Mouse (Mus musculus): ENCODE results near the gene Top3a. TPM values are rescaled to one million over a fixed set of nuclear protein-coding genes. Genes with fewer than 3 reads are reported as not detected.

Gene Top3a
- polyA plus RNA-seq, 1 experiment from 2014 or later, result 4.3 TPM

DNA sequence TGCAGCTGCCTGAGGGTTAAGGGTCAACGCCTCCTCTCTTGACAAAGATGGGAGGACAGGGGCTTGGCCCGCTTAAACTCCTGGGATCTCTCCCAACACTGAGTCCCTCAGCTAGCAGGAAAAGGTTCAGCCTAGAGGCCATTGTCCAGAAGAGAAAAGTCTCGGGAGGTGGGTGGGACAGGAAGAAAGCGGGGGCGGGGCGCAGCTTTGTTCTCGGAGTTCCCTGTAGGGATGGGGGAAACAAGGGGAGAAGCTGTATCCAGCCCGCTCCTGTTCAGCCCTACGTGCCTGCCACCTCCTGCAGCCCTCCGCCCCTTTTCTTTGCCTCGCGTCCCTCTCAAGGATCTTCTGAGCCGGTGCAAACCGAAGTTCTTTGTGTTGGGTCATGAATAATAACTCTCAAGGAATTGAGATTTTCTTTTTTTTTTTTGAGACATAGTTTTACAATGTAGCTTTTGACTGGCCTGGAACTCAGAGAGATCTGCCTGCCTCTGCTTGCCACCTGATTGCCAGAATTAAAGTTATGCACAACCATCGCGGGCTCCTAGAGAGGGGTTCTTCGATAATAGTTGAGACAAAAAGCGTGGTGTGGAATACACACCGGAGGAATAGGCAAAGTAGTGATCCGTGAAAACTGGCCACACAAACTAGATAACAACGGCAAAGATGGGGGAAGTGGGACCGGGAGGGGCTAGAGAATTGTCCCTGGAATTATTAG lies 78.2 kb downstream of the Top3a start:
- H3K27me3 ChIP-seq (ENCODE audit: control insufficient read depth, insufficient read depth, low read length), result no peaks in the 10 kb centered on the region
- peak; percentile 76 for DNase-seq (ENCODE audit: low spot score)
- peak overlapping the region; percentile 89 for H3K4me3 ChIP-seq (ENCODE audit: low read depth, low read length)
- H3K9ac ChIP-seq (ENCODE audit: low read length), result peak overlapping the region; percentile 86
- peaks cover 4% of the 10 kb centered on the region; the same call in 1 of the 2 replicates for H3K4me1 ChIP-seq (replicated peaks; ENCODE audit: control insufficient read depth, insufficient read depth)
- H3K4me2 ChIP-seq (replicated peaks; ENCODE audit: low read depth), result peak overlapping the region; percentile 64
- 3% methylated on average over 22 of the region's 22 CpGs for WGBS
- H3K9me3 ChIP-seq (ENCODE audit: control insufficient read depth, low read length), result no peaks in the 10 kb centered on the region
- H3K27ac ChIP-seq (replicated peaks), result peak overlapping the region; percentile 88
- ATAC-seq (ENCODE audit: low FRiP score, low TSS enrichment), result peak; percentile 33
- TF ChIP-seq EP300 (optimal IDR thresholded peaks at IDR 0.05) (no peak), CTCF (IDR thresholded peaks at IDR 0.05; ENCODE audit: low read depth) (no peak)
- no peaks in the 10 kb centered on the region for H3K36me3 ChIP-seq (ENCODE audit: control insufficient read depth, insufficient read depth, low read length)

DNA sequence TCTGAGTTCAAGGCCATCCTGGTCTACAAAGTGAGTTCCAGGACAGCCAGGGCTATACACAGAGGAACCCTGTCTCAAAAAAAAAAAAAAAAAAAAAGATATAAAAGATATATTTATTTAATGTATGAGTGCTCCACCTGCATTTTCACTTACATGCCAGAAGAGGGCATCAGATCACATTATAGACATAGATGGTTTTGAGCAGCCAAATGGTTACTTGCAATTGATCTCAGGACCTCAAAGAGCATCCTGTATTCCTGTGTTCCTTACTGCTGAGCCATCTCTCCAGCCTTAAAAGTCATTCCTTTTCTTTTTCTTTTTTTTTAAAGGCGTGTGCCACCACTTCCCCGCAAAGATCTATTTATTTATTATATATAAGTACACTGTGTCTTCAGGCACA lies 79.6 kb downstream of the Top3a start:
- WGBS, result 70% methylated on average over 2 of the region's 2 CpGs
- Histone ChIP-seq H3K9ac (ENCODE audit: low read length) (no peak overlapping the region), H3K27me3 (ENCODE audit: control insufficient read depth, insufficient read depth, low read length) (no peaks in the 10 kb centered on the region), H3K36me3 (ENCODE audit: control insufficient read depth, insufficient read depth, low read length) (no peaks in the 10 kb centered on the region), H3K9me3 (ENCODE audit: control insufficient read depth, low read length) (no peaks in the 10 kb centered on the region), H3K4me1 (replicated peaks; ENCODE audit: control insufficient read depth, insufficient read depth) (peaks cover 4% of the 10 kb centered on the region; the same call in 1 of the 2 replicates), H3K27ac (replicated peaks) (no peak overlapping the region), H3K4me3 (ENCODE audit: low read depth, low read length) (no peak overlapping the region), H3K4me2 (replicated peaks; ENCODE audit: low read depth) (no peak overlapping the region)
- DNase-seq (ENCODE audit: low spot score), result no peak
- TF ChIP-seq CTCF (IDR thresholded peaks at IDR 0.05; ENCODE audit: low read depth) (peak; percentile 71), EP300 (optimal IDR thresholded peaks at IDR 0.05) (no peak)
- ATAC-seq (ENCODE audit: low FRiP score, low TSS enrichment), result no peak

DNA sequence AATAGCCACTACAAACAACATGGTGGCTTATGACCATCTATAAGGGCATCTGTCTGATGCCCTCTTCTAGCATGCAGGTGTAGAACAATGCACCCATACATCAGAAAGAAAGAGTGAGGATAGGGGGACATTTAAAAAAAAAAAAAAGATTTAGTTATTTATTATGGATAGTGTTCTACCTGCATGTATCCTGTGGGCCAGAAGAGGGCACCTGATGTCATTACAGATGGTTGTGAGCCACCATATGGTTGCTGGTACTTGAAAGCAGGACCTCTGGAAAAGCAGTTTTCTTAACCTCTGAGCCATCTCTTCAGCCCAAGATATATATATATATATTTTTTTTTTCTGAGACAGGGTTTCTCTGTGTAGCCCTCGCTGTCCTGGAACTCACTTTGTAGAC lies 81.0 kb downstream of the Top3a start:
- H3K9ac ChIP-seq (ENCODE audit: low read length), result no peak overlapping the region

More for the DNA sequence above, 81.0 kb downstream of the Top3a start:
- ATAC-seq (ENCODE audit: low FRiP score, low TSS enrichment) (no peak), DNase-seq (ENCODE audit: low spot score) (no peak)
- H3K27ac ChIP-seq (replicated peaks), result no peak overlapping the region
- H3K4me3 ChIP-seq (ENCODE audit: low read depth, low read length), result no peak overlapping the region
- 67% methylated on average over 1 of the region's 1 CpGs for WGBS
- no peaks in the 10 kb centered on the region for H3K9me3 ChIP-seq (ENCODE audit: control insufficient read depth, low read length)
- no peak overlapping the region for H3K4me2 ChIP-seq (replicated peaks; ENCODE audit: low read depth)
- H3K36me3 ChIP-seq (ENCODE audit: control insufficient read depth, insufficient read depth, low read length), result no peaks in the 10 kb centered on the region
- H3K4me1 ChIP-seq (replicated peaks; ENCODE audit: control insufficient read depth, insufficient read depth), result peaks cover 4% of the 10 kb centered on the region; the same call in 1 of the 2 replicates
- TF ChIP-seq EP300 (optimal IDR thresholded peaks at IDR 0.05) (no peak), CTCF (IDR thresholded peaks at IDR 0.05; ENCODE audit: low read depth) (peak; percentile 32; the same call in 1 of the 2 replicates)
- H3K27me3 ChIP-seq (ENCODE audit: control insufficient read depth, insufficient read depth, low read length), result no peaks in the 10 kb centered on the region

Small RNA genes within 50 kb of the gene (microRNA-seq; reads per million reads assigned to microRNA genes)
- gene Mir5100, result 1.6 reads per million

Other genes starting within 250 kb of the Top3a start
- 25.7 and 26.3 TPM in 2 replicates for gene Alkbh5, start 241.0 kb downstream of the Top3a start, polyA plus RNA-seq (2015; fragmentation: Nextera tagmentation; extraction: Ambion mirVana)
- gene Llgl1, start 77.6 kb downstream of the Top3a start, polyA plus RNA-seq (2015; fragmentation: Nextera tagmentation; extraction: Ambion mirVana), result 13.6 and 14.4 TPM in 2 replicates
- 51.1 and 54.1 TPM in 2 replicates for gene Flii, start 50.1 kb downstream of the Top3a start, polyA plus RNA-seq (2015; fragmentation: Nextera tagmentation; extraction: Ambion mirVana)
- 8.5 and 9.8 TPM in 2 replicates for gene Mief2, start 49.0 kb downstream of the Top3a start, polyA plus RNA-seq (2015; fragmentation: Nextera tagmentation; extraction: Ambion mirVana)
- 1.7 and 1.9 TPM in 2 replicates for gene Smcr8, start 159 bp upstream of the Top3a start, polyA plus RNA-seq (2015; fragmentation: Nextera tagmentation; extraction: Ambion mirVana)
- gene Shmt1, start 34.4 kb upstream of the Top3a start, polyA plus RNA-seq (2015; fragmentation: Nextera tagmentation; extraction: Ambion mirVana), result 29.1 and 30.9 TPM in 2 replicates
- 28.0 and 28.1 TPM in 2 replicates for gene Dhrs7b, start 53.3 kb upstream of the Top3a start, polyA plus RNA-seq (2015; fragmentation: Nextera tagmentation; extraction: Ambion mirVana)
- 39.8 and 42.1 TPM in 2 replicates for gene Tmem11, start 101.9 kb upstream of the Top3a start, polyA plus RNA-seq (2015; fragmentation: Nextera tagmentation; extraction: Ambion mirVana)
- gene Natd1, start 137.4 kb upstream of the Top3a start, polyA plus RNA-seq (2015; fragmentation: Nextera tagmentation; extraction: Ambion mirVana), result 6.7 and 8.3 TPM in 2 replicates
- 105 and 108 TPM in 2 replicates for gene Map2k3, start 154.7 kb upstream of the Top3a start, polyA plus RNA-seq (2015; fragmentation: Nextera tagmentation; extraction: Ambion mirVana)
- 0.59 and 0.77 TPM in 2 replicates for gene Kcnj12, start 245.2 kb upstream of the Top3a start, polyA plus RNA-seq (2015; fragmentation: Nextera tagmentation; extraction: Ambion mirVana)

All from stomach, postnatal 0 days (tissue).